Mouse (Mus musculus) liver, embryonic 12.5 days (tissue): Measurements from ENCODE around the gene Rplp2. TPM values are rescaled to one million over a fixed set of nuclear protein-coding genes. Genes with fewer than 3 reads are reported as not detected.
A peak's percentile ranks its signal among the peaks of the same experiment; 100 is the strongest.

Experiments used
- ATAC-seq: fragments of 200-750 bp; cut with Nextera tagmentation; 2 replicates; pipeline ENCODE4 v1.8.0; 2017; ENCODE audit warnings: moderate number of reproducible peaks, mild to moderate bottlenecking, moderate library complexity
- H3K27ac ChIP-seq: fragments of 300-500 bp; sonication (generic); 2 replicates; pipeline ENCODE4 v1.5.1; 2016; ENCODE audit warnings: mild to moderate bottlenecking
- H3K27me3 ChIP-seq: fragments of 300-500 bp; sonication (generic); replicated peaks from 2 replicates; pipeline ENCODE4 v1.6.1; 2016; ENCODE audit warnings: mild to moderate bottlenecking, moderate library complexity
- H3K36me3 ChIP-seq: fragments of 300-500 bp; sonication (generic); 2 replicates; pipeline ENCODE4 v1.6.1; 2016; ENCODE audit warnings: mild to moderate bottlenecking, moderate library complexity
- H3K4me1 ChIP-seq: fragments of 300-500 bp; sonication (generic); 2 replicates; pipeline ENCODE4 v1.6.1; 2016
- H3K4me2 ChIP-seq: fragments of 300-500 bp; sonication (generic); 2 replicates; pipeline ENCODE4 v1.6.1; 2016; ENCODE audit warnings: mild to moderate bottlenecking, moderate library complexity
- H3K4me3 ChIP-seq: fragments of 300-500 bp; sonication (generic); 2 replicates; pipeline ENCODE4 v1.5.1; 2016; ENCODE audit warnings: mild to moderate bottlenecking, moderate library complexity
- H3K9ac ChIP-seq: fragments of 300-500 bp; sonication (generic); 2 replicates; pipeline ENCODE4 v1.6.1; 2016; ENCODE audit warnings: mild to moderate bottlenecking, moderate library complexity
- H3K9me3 ChIP-seq: fragments of 300-500 bp; sonication (generic); replicated peaks from 2 replicates; pipeline ENCODE4 v1.6.1; 2016; ENCODE audit warnings: mild to moderate bottlenecking, moderate library complexity
- WGBS: fragments of 180-500 bp; shearing (Covaris S2); methylation state at CpG from one replicate; pipeline ENCODE4 v1.1.7; 2016; ENCODE audit not compliant: insufficient replicate concordance; 5-methylcytosine and 5-hydroxymethylcytosine counted together
- polyA plus RNA-seq: library from polyadenylated mRNA; unstranded; fragments of >200 nt; fragmentation: Nextera tagmentation; extraction: Ambion mirVana; gene quantifications from 2 replicates; pipeline ENCODE4 v1.2.1, GENCODE M21; 2016

Gene Rplp2
- polyA plus RNA-seq, 1 experiment from 2014 or later = 1,344 TPM

DNA sequence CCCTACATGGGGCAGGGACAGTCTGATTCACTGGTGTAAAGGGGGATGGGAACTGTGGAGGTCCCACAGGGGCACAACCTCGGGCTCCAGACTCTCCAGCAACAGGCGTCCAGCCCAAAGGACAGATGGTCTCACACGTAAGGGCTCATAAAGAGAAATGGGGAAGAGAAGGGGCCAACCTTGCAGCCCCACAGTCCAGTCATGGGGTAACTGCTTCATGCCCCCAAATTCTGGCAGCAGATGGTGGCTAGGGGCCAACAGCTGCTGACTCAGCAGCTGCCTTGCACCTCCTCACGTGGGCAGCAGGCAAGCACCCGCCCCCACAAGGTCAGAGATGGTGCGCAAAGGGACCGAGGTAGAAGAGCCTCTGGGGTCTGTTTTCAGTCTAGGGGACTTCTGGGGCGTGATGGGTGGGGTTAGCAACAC is 15.0 kb upstream of the Rplp2 start:
- no peaks in the 10 kb centered on the region for H3K9me3 ChIP-seq
- no peak overlapping the region for H3K27ac ChIP-seq
- no peak overlapping the region for H3K4me2 ChIP-seq
- H3K36me3 ChIP-seq = peaks cover 41% of the 10 kb centered on the region
- H3K27me3 ChIP-seq = peaks cover 12% of the 10 kb centered on the region; the same call in 1 of the 2 replicates
- no peak overlapping the region for H3K4me3 ChIP-seq
- H3K4me1 ChIP-seq = peaks cover 63% of the 10 kb centered on the region
- 81% methylated on average over 8 of the region's 8 CpGs for WGBS
- H3K9ac ChIP-seq = no peak overlapping the region
- ATAC-seq = no peak

DNA sequence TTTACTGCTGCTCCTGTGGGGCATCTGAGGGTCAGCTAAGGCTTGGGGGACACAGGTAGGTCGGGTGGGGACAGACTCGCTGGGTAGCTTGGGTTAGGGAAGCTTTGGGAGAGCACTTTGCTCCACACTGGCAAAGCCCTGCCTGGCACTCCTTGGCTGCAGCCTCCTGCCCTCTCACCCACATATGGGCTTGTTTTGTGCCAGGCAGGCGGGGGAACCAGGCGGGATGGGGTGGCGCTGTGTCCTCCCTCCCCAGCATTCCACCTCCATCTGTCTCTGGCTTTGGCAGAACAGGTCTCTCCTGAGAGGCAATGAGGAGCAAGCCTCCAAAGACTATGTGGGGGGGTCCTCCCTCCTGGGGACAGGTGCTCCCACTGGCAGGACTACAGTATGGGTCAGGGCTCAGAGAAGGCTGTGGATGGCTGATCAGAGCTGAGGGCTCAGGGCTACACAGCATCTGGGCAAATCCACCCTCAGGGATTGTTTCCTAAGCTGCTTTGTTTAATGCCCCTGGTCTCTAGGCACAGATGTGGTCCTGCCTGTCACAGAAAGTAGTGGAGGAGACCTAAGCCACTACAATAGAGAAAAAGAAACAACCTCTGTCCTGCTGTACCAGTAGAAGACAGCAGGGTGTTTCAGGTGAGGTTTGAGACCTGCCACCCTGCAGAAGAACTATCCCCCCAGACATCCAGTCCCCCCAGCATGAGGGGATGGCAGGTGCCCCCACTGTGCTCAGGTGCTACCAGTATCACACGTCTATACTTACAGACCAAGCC is 14.2 kb upstream of the Rplp2 start:
- Histone ChIP-seq H3K9ac (no peak overlapping the region), H3K27ac (no peak overlapping the region), H3K9me3 (no peaks in the 10 kb centered on the region), H3K27me3 (0 out of 2 replicates have a peak, but pooled peaks cover 5% of the 10 kb centered on the region), H3K4me3 (no peak overlapping the region), H3K4me2 (no peak overlapping the region), H3K36me3 (peaks cover 43% of the 10 kb centered on the region), H3K4me1 (peaks cover 68% of the 10 kb centered on the region)
- ATAC-seq = no peak
- 83% methylated on average over 6 of the region's 6 CpGs for WGBS

DNA sequence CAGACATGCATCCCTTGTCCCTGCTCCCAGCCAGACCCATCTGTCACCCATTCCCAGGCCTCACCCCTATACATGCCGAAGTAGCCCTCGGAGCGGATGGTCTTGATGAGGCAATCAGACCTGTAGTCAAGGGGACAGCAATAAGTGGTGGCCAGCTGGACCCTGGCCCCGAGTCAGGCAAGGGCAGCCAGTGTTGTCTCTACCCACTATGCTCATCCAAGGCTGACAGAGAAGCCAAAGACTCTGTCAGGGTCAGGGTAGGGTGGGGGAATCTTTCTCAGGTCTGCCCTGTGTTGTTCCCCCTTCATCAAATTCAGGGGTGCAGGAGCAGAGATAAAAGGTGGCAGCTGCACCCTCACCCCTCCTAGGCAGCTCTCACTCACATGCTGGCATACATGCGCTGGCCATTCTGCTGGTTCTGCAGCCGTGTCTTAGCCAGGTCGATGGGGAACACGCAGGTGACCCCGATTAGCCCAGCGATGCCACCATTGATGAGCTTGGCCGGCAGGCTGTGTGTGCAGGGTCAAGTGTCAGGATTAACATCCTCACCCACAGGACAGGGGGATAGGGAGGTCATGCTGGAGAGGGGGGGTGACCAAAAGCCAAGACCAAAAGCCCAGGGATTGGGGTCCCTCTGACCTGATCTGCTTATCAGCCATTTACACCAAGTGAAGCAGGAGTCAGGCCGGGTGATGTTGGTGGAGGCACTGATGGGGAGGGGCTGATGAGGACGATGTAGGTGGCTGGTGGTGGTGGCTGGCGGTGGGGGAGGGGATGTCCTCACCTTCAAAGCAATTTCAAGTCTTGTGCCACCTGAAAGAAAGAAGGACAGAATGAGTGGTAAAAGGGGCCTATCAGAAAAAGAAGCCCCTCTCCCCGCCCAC is 13.4 kb upstream of the Rplp2 start:
- no peaks in the 10 kb centered on the region for H3K9me3 ChIP-seq
- H3K27me3 ChIP-seq = no peaks in the 10 kb centered on the region
- H3K4me1 ChIP-seq = peaks cover 71% of the 10 kb centered on the region
- peak overlapping the region; percentile 56 for H3K4me3 ChIP-seq
- WGBS = 74% methylated on average over 15 of the region's 15 CpGs
- peak overlapping the region; percentile 29 for H3K9ac ChIP-seq
- H3K27ac ChIP-seq = no peak overlapping the region
- H3K4me2 ChIP-seq = peak overlapping the region; percentile 96
- no peak for ATAC-seq
- H3K36me3 ChIP-seq = peaks cover 51% of the 10 kb centered on the region

DNA sequence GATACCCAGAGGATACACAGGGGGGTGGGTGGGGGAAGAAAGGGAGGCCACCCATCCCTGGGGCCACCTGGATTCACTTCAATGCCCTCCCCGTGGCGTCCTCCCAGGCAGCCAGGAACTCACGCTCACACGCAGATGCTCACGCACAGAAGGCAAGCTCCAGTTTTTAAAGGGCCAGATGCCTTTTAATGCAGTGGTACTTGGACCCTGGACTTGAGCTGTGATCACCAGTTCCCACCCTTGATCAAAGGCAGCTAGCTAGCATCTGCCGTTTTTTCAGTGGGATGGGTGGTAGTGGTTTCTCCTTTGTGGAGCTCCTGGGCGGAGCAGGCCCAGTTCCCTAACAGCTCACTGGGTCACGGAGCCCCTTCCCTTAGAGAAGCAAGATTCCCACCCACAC is 12.7 kb upstream of the Rplp2 start:
- peak overlapping the region; percentile 56 for H3K4me3 ChIP-seq
- H3K9ac ChIP-seq = peak overlapping the region; percentile 64
- H3K27me3 ChIP-seq = no peaks in the 10 kb centered on the region
- H3K4me1 ChIP-seq = peaks cover 64% of the 10 kb centered on the region
- 0 out of 2 replicates have a peak overlapping the region, but pooled peaks have one; percentile 68 for H3K27ac ChIP-seq
- peaks cover 58% of the 10 kb centered on the region for H3K36me3 ChIP-seq
- no peak for ATAC-seq
- H3K9me3 ChIP-seq = no peaks in the 10 kb centered on the region
- H3K4me2 ChIP-seq = peak overlapping the region; percentile 96
- WGBS = 46% methylated on average over 8 of the region's 8 CpGs

GRCm38 (mm10) chr7:141435129-141435855 is 11.9 kb upstream of the Rplp2 start:
- WGBS = 5% methylated on average over 17 of the region's 17 CpGs
- Histone ChIP-seq H3K27me3 (no peaks in the 10 kb centered on the region), H3K4me1 (peaks cover 58% of the 10 kb centered on the region), H3K4me2 (peak overlapping the region; percentile 96), H3K9me3 (no peaks in the 10 kb centered on the region), H3K36me3 (peaks cover 64% of the 10 kb centered on the region), H3K4me3 (peak overlapping the region; percentile 56), H3K9ac (peak overlapping the region; percentile 64), H3K27ac (peak overlapping the region; percentile 71)
- peak; percentile 74 for ATAC-seq

DNA sequence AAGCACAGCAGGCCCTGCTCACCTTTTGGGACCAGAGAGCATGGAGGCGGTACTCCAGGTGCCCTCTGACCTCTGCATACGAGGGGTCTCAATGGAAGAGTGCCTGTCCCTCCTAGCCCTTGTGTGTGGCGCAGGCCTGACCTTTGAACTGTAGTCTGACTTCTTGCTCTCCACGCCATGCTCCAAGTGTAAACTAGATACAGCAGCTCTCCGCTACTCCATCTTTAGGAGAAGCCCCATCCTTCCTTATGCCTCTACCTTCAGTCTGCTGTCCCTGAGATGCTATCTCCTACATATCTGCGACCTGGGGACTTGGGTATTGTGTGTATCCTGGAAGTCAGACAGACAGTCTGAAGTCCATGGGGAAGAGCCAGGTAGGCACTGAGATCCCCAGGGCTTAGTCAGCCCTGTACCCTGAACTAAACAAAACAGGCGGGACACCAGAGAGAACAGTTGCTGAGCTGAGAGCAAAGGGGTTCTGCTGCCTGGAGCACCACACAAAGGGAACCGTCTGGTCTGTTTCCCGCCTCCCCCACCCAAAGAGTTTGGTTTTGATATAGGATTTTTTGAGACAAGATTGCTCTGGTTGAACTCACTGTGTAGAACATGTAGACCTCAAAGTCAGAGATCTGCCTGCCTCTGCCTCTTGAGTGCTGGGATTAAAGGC is 11.2 kb upstream of the Rplp2 start:
- Histone ChIP-seq H3K27ac (peak overlapping the region; percentile 71), H3K9me3 (no peaks in the 10 kb centered on the region), H3K9ac (no peak overlapping the region; the same call in 1 of the 2 replicates), H3K4me3 (peak overlapping the region; percentile 65), H3K4me1 (peaks cover 65% of the 10 kb centered on the region), H3K4me2 (peak overlapping the region; percentile 96), H3K36me3 (peaks cover 64% of the 10 kb centered on the region), H3K27me3 (no peaks in the 10 kb centered on the region)
- no peak for ATAC-seq
- 72% methylated on average over 9 of the region's 9 CpGs for WGBS

- Histone ChIP-seq H3K4me2 (peak overlapping the region; percentile 96), H3K9me3 (no peaks in the 10 kb centered on the region), H3K4me3 (peak overlapping the region; percentile 65), H3K4me1 (peaks cover 70% of the 10 kb centered on the region), H3K27ac (peak overlapping the region; percentile 71), H3K9ac (peak overlapping the region; percentile 74), H3K36me3 (peaks cover 64% of the 10 kb centered on the region), H3K27me3 (no peaks in the 10 kb centered on the region)
- 29% methylated on average over 2 of the region's 2 CpGs for WGBS
- ATAC-seq = no peak
Observed at GRCm38 (mm10) chr7:141436523-141436892, 10.7 kb upstream of the Rplp2 start.

DNA sequence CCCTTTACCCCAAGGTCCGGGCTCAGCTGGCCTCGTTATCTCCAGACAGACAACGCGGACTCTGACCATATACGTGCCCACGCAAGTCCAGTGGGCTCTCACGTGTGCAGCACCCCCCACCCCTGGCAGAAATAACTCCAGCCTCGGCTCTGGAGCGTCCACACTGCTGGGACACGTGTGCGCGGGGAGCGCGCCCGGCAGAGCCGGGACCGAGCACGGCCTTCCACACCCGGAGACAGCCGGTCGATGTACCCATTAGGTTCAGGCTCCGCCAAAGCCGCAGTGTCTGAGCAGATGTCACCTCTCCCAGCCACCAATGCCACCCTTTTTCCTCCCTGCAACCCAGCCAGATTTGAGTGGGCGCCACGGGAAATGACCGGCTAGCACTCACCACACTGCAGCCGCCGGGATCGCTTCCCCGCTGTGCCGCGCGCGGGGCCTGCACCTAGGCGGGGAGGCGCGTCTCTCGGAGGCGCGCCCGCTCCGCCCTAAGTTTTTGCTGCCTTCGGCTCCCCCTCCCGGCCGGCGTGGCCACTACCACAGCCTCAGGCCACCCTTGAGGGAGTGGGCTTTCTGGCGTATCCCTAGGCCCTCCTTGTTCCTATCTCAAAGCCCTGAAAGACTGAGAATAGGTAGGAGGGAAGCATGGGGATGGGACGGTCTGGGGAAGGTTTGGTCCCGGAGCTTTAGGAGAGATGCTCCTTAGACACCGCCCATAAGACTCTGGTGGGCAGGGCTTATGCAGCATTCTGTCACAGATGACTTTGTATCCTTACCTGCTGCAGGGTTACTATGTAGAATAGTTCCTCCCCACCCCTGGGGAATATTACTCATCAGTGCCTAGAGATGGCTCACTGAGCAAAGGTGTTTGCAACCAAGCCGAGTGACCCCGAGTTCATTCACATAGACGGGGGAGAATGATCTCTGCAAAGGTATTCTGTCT is 9.7 kb upstream of the Rplp2 start, which contains the start of gene Slc25a22:
TSS of gene Slc25a22 (minus strand) at position 715 of the 943 bp plus-strand sequence.
- Histone ChIP-seq H3K27ac (peak within 1 kb of the TSS; percentile 71), H3K36me3 (peaks cover 64% of the 10 kb centered on the region), H3K4me3 (peak within 1 kb of the TSS; percentile 65), H3K9me3 (no peaks in the 10 kb centered on the region), H3K4me1 (peaks cover 77% of the 10 kb centered on the region), H3K9ac (peak within 1 kb of the TSS; percentile 74), H3K4me2 (peak within 1 kb of the TSS; percentile 96), H3K27me3 (no peaks in the 10 kb centered on the region)
- peak; percentile 74 for ATAC-seq
- 7% methylated on average over 53 of the region's 53 CpGs for WGBS

DNA sequence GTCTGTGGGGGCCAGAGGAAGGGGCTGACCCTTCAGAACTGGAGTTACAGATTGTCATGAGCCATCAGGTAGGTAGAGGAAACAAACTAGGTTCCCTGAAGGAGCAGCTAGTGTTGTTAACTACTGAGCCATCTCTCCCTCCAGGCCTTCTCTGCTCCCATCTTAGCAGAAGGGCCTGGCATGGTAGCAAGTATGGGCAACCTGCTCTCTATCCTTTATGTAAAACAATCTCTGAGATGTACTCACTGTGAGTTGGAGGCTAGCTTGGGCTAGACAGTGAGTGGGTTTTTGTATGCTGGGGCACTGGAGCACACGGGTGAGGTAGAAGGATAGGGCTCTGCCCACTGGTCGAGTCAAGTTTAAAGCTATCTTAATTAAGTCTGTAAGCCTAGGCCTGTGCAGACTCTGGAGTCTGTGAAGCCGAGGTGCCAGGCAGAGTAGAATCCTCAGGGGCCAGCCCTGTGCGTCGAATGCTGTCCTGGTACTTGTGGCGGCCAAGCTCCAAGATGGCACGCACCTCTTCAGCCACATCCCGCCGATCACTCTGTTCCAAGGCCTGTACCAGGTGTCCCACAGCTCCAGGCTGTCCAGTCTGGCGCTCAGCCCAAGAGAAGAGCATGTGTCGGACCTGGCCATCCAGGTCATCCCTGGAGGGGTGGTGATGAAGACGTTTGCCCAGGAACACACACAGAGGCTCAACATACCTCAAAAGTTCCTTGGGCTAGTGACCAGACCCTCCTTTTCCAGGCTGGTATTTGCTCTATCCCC is 8.8 kb upstream of the Rplp2 start:
- Histone ChIP-seq H3K27ac (peak overlapping the region; percentile 15), H3K9ac (no peak overlapping the region), H3K4me3 (0 out of 2 replicates have a peak overlapping the region, but pooled peaks have one; percentile 65), H3K36me3 (peaks cover 60% of the 10 kb centered on the region), H3K27me3 (no peaks in the 10 kb centered on the region), H3K4me2 (no peak overlapping the region), H3K9me3 (no peaks in the 10 kb centered on the region), H3K4me1 (peaks cover 81% of the 10 kb centered on the region)
- WGBS = 89% methylated on average over 12 of the region's 12 CpGs
- ATAC-seq = no peak

DNA sequence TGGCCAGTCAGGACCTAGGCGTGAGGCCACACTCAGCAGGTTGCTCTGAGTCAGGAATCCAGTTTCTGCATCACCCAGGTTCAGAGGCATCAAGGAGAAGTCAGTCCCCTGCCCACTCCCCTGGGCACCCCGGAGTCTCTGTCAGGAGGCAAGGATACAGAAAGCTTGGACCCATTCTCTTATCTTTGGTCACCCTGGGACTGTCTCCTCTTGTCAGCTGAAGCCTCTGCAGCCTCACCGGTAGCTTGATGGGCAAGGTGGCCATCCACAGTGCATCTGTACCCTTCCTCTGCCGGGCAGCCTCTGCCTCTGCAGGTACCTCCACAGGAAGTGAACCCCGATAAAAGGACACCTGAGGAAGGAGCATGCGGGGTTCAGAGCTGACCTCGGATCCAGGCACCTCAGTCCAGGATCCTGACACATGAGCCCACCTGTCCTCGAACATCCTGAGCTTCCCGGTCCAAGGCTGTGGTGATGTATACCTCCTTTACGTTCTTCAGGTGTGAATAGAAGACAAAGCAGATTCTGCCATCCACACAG is 8.0 kb upstream of the Rplp2 start:
- Histone ChIP-seq H3K9me3 (no peaks in the 10 kb centered on the region), H3K4me2 (no peak overlapping the region), H3K4me1 (peaks cover 78% of the 10 kb centered on the region), H3K9ac (no peak overlapping the region), H3K27ac (no peak overlapping the region), H3K36me3 (peaks cover 52% of the 10 kb centered on the region), H3K4me3 (no peak overlapping the region), H3K27me3 (no peaks in the 10 kb centered on the region)
- 90% methylated on average over 10 of the region's 10 CpGs for WGBS
- no peak for ATAC-seq
